8 mouse cellular contexts compared by ENCODE assay signal in the genomic region with DNA sequence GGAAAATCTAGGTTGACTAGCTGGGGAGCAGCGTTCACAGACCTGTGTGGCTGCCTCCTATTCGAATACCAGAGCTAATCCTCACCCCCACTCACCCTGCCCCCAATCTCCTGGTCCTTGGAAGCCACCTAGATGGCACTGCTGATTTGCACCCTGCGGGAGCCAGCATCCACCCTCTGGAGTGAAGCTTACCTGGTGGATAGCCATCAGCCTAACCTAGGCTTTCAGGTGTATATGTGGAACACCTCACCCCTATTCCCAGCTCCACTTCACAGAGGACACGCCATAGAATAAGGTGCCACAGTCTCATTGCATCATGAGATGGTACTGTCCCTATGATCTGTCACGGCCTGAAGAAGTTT. TPM values are rescaled to one million over a fixed set of nuclear protein-coding genes. Genes with fewer than 3 reads are reported as not detected.
DNase-seq lines count a peak whose midpoint lies in the region; ATAC-seq and TF ChIP-seq lines count a peak whose summit lies in the region.

No protein-coding gene starts in this region.

- WGBS in heart, embryonic 13.5 days = 15% methylated on average over 5 of the region's 5 CpGs
- 33% methylated on average over 5 of the region's 5 CpGs for WGBS in hindbrain, embryonic 14.5 days
- 26% methylated on average over 5 of the region's 5 CpGs for WGBS in midbrain, embryonic 11.5 days

- H3K27ac ChIP-seq in heart, embryonic 13.5 days (replicated peaks) = no peak overlapping the region
- H3K27ac ChIP-seq in cortical plate, adult 2 months (ENCODE audit: insufficient read depth, low read length) = no peak overlapping the region
- no peak overlapping the region for H3K27ac ChIP-seq in hindbrain, embryonic 14.5 days
- no peak overlapping the region for H3K27ac ChIP-seq in midbrain, embryonic 11.5 days (ENCODE audit: low read depth, low read length)

- H3K27me3 ChIP-seq in heart, embryonic 13.5 days (replicated peaks) = peaks cover 41% of the 10 kb centered on the region
- H3K27me3 ChIP-seq in hindbrain, embryonic 14.5 days (ENCODE audit: control insufficient read depth, insufficient read depth, low read length) = no peaks in the 10 kb centered on the region
- no peaks in the 10 kb centered on the region; the same call in 1 of the 2 replicates for H3K27me3 ChIP-seq in midbrain, embryonic 11.5 days (ENCODE audit: control insufficient read depth, insufficient read depth, low read length)

- TF ChIP-seq CTCF in cortical plate, adult 2 months (IDR thresholded peaks at IDR 0.05; ENCODE audit: extremely low read depth, insufficient read depth, low read length) = no peak

- H3K4me3 ChIP-seq in heart, embryonic 13.5 days = peak overlapping the region; percentile 34
- H3K4me3 ChIP-seq in cortical plate, adult 2 months (ENCODE audit: insufficient read depth, low read length) = 0 out of 2 replicates have a peak overlapping the region, but pooled peaks have one; percentile 4
- H3K4me3 ChIP-seq in hindbrain, embryonic 14.5 days (replicated peaks; ENCODE audit: low read length) = peak overlapping the region; percentile 19
- H3K4me3 ChIP-seq in midbrain, embryonic 11.5 days (ENCODE audit: low read depth, low read length) = 0 out of 2 replicates have a peak overlapping the region, but pooled peaks have one; percentile 10

- H3K9ac ChIP-seq in heart, embryonic 13.5 days = peak overlapping the region; percentile 67
- H3K9ac ChIP-seq in hindbrain, embryonic 14.5 days = peak overlapping the region; percentile 47
- peak overlapping the region; percentile 31; the same call in 1 of the 2 replicates for H3K9ac ChIP-seq in midbrain, embryonic 11.5 days (ENCODE audit: low read length)

- no peaks in the 10 kb centered on the region for H3K36me3 ChIP-seq in heart, embryonic 13.5 days
- H3K36me3 ChIP-seq in hindbrain, embryonic 14.5 days (replicated peaks; ENCODE audit: control insufficient read depth, insufficient read depth) = no peaks in the 10 kb centered on the region
- no peaks in the 10 kb centered on the region for H3K36me3 ChIP-seq in midbrain, embryonic 11.5 days (ENCODE audit: control insufficient read depth, insufficient read depth, low read length)

- H3K4me2 ChIP-seq in heart, embryonic 13.5 days = peak overlapping the region; percentile 67
- H3K4me2 ChIP-seq in hindbrain, embryonic 14.5 days (replicated peaks) = peak overlapping the region; percentile 55
- peak overlapping the region; percentile 52; the same call in 1 of the 2 replicates for H3K4me2 ChIP-seq in midbrain, embryonic 11.5 days

- no peak for DNase-seq in heart, adult 9 months (ENCODE audit: low spot score in 2 of 2)
- DNase-seq in hindbrain, embryonic 14.5 days (ENCODE audit: low spot score) = no peak
- DNase-seq in midbrain, embryonic 11.5 days (ENCODE audit: low spot score, missing footprints) = peak; percentile 86
- no peak for DNase-seq in cerebellum, postnatal 25 days
- no peak for DNase-seq in frontal cortex, adult 2 months (ENCODE audit: extremely low spot score in 1 of 2, low spot score in 1 of 2)
- no peak for DNase-seq in frontal cortex, postnatal 14 days (ENCODE audit: low spot score in 2 of 2)

- no peaks in the 10 kb centered on the region for H3K9me3 ChIP-seq in heart, embryonic 13.5 days
- H3K9me3 ChIP-seq in hindbrain, embryonic 14.5 days (ENCODE audit: control insufficient read depth, low read length) = no peaks in the 10 kb centered on the region
- H3K9me3 ChIP-seq in midbrain, embryonic 11.5 days (ENCODE audit: control insufficient read depth, low read length) = no peaks in the 10 kb centered on the region

- H3K4me1 ChIP-seq in heart, embryonic 13.5 days = peaks cover 6% of the 10 kb centered on the region; the same call in 1 of the 2 replicates
- H3K4me1 ChIP-seq in cortical plate, adult 2 months (ENCODE audit: control insufficient read depth, insufficient read depth, low read length) = no peaks in the 10 kb centered on the region
- H3K4me1 ChIP-seq in hindbrain, embryonic 14.5 days (replicated peaks; ENCODE audit: control insufficient read depth, insufficient read depth, low read length) = no peaks in the 10 kb centered on the region
- H3K4me1 ChIP-seq in midbrain, embryonic 11.5 days (ENCODE audit: control insufficient read depth, insufficient read depth, low read length) = peaks cover 2% of the 10 kb centered on the region; the same call in 1 of the 2 replicates

- no peak for ATAC-seq in heart, embryonic 13.5 days (ENCODE audit: extremely low read depth, insufficient number of reproducible peaks, low FRiP score, low TSS enrichment)
- 0 out of 2 replicates have a peak, but pooled peaks have one; percentile 52 for ATAC-seq in hindbrain, embryonic 14.5 days (ENCODE audit: low FRiP score)
- peak; percentile 71 for ATAC-seq in midbrain, embryonic 11.5 days (ENCODE audit: low FRiP score)

- no peak for TF ChIP-seq POLR2A in cortical plate, adult 2 months (IDR thresholded peaks at IDR 0.05; ENCODE audit: extremely low read depth, insufficient read depth, low read length)

RNA-seq across cellular contexts. Expression of a gene that starts 41.2 kb away (rescaled TPM):
- polyA plus RNA-seq in heart, embryonic 13.5 days (2015; fragmentation: Nextera tagmentation; extraction: Ambion mirVana) = 174 and 193 TPM in 2 replicates
- 101 and 102 TPM in 2 replicates for polyA plus RNA-seq in cortical plate, adult 2 months (2012; rRNA removed)
- 301 and 320 TPM in 2 replicates for polyA plus RNA-seq in hindbrain, embryonic 14.5 days (2014; fragmentation: Nextera tagmentation; extraction: Ambion mirVana)
- polyA plus RNA-seq in midbrain, embryonic 11.5 days (2014; fragmentation: Nextera tagmentation; extraction: Ambion mirVana) = 333 and 344 TPM in 2 replicates
- 97.8 and 97.9 TPM in 2 replicates for polyA plus RNA-seq in frontal cortex, adult 2 months (2012; rRNA removed)
